Mouse (Mus musculus) v-Abl transformed pro-B cells (cell line): ENCODE results near the gene Nsd2.
"Not testable (repeated sequence)": the region's sequence is repeated elsewhere in the genome, so short reads cannot be mapped to it uniquely, and the experiment has no call there.

ENCODE experiments used
- in situ Hi-C, 2 experiments: fragments of 400-800 bp; cut with MboI; formaldehyde crosslinking; loops; one replicate each; pipeline ENCODE4 v1.15.1; 2025; ENCODE audit not compliant: unreplicated experiment in 2 of 2

The Nsd2 gene

DNA sequence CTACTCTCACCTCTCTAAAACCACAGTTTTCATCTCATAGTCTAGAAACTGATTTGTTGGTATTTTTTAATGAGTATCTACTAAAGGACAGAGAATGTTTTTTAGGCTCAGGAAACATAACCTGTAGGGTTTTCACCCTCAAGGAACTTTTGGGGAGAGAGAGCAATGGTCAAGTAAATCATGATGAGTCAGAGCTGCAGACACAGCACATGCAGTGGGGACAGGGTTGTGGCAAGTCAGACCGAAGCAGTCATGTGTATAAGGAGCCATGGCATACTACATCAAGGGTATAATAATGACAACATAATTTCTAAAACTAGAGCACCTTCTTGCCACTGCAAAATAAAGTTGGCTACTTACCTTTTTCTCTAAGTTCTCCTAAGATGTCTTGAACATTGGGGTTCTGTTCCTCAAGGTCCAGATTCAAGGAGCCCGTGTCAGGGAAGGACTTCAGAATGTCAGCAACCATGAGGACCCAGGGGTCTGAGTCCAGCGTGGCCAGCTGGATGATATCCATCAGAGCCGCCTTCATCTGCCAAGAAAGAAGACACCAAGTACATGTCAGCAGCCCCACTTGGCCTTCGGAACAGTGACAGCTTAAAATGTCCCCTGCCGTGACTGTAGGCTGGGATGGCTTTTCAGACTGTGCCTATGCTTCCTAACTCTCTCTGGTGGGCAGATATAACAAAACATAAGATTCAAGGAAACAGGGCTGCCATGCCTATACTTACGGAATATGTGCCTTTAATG is 101.1 kb downstream of the Nsd2 start:
- in situ Hi-C loops: no loop called here

DNA sequence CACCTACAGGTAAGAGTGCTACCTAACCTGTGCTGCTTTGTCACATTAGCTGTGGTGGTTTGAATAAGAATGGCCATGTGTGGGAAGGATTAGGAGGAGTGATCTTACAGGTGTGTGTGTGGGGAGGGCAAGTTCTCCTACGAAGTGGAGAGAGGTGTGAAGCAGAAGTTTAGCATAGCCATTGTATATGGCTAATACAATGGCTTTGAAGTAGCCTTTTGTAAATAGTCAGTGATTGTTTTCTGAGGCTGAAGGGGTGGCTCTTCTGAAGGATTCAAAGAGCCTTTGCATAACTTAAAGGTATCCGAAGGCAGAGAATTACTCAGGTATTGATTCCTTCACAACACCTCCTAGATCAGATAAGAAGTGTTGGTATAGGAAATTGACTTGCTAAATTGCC is 102.0 kb downstream of the Nsd2 start:
- in situ Hi-C loops: no loop called here

DNA sequence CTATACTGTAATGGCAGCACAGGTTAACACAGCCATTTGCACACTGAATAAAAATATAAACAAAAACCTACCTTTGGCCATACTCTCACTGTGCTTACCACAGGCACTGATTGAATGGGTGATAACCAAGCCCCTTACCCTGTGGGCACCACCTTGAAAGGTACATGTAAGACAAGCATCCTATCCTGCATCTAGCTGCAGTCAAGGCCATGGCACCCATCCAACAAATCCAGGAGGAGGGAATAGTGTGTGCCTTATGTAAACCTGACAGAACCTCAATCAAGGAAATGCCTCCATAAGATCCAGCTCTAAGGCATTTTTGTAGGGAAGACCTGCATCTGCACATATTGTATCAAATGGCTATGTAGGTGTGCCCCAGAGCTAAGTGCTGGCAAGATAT is 105.6 kb downstream of the Nsd2 start:
- in situ Hi-C loops: no loop called here

DNA sequence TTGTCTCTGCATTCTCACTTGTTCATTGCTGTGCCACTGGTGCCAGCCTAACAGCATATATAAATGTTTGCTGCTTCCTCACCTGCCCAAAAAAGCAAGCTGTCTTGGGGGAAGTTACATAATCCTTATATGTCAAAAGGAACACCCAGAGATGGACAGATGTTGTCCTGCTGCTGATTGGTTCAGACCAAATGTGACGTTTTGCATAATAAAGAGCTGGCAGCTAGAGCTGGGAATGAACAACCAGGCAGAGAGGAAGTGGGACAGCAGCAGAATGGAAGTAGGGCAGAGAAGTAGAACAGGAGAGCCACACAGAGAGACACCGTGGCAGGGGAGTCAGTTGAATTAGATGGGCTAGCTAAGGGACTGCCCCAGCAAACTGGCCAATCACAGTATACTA is 111.9 kb downstream of the Nsd2 start:
- in situ Hi-C loops: no loop called here

DNA sequence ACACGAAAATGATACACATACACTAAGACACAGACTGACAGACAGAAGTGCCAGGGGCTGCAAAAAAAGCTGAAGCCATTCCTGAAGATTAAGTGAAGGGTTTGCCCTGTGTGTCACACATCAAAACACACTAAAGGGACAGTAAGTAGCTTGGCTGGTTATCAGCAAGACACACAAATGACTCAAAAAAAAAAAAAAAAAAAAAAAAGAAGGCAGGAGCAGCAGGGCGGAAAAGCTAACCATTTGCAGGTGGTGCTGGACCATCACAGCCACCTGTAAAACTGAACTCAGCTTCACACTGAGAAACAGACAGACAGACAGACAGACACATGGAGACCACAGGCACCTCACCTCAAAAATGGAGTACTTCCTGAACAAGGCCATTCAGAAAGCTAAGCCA is 113.6 kb downstream of the Nsd2 start:
- in situ Hi-C loops: no loop called here

DNA sequence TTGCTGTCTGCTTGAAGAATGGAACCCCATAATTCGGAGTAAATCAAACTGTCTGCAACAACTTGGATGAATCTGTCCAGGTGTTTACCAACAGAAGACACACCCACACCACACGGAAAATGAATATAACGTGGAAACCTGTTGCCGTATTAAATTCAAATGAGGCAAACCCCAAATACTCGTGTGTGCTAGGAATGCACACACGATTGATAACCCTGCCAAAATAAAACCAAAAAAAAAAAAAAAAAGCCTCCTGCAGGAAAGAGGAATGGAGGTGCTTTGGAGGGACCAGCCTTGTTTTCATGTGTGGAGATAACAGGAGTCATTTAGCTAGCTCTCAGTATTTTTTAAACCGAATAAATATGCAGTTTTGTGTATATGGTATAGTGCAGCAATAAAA is 114.4 kb downstream of the Nsd2 start:
- in situ Hi-C loops: no loop called here

DNA sequence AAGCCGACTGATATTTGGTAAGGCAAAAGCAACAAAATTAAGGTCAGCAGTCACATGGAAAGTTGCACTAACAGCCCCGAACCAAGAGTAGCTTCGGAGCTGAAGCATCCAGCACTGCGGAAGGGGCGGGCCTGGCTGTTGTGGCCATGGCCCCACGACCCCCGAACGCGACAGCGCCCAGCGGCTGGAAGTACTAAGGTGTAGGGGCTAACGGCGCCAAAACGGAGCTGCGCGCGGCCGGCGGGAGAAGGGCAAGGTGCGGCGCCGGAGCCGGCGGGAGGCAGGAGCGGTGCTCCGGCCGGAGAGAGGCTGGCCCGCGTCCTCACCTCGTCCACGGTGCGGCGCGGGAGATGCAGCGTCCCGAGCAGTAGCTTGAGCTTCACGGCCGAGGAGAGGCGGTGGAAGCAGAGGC is 115.2 kb downstream of the Nsd2 start:
- in situ Hi-C loops: no loop called here

DNA sequence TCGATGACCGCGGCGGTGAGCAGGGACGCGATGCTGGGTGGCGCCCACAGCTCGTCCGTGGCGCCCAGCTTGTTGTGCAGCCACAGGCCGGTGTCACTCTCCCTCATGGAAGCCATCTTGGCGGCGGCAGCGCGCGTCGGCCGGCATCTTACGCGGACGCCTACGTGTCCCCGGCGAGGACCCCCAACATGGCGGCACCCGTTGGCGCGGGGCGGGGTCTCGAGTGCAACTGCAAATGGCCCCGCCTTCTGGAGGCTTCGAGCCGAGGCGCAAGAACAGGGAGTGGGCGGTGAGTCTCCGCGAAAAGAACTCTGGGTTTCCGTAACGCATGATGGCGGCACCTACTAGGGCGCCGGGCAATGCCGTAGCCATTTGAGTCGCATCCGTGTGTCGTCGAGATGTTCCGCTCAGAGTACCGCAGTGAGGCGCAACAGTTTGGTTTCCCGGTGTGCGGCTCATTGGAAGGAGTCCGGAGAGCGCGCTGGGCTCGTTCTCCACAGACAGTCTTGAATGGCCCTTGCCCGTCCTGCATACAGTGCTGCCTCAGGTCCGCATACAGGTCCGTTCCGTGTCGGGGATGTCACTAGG is 115.7 kb downstream of the Nsd2 start, which contains the start of gene Nelfa:
Gene Nelfa (minus strand): TSS at position 294 of the 588 bp plus-strand sequence.
- in situ Hi-C loops: no loop called here

DNA sequence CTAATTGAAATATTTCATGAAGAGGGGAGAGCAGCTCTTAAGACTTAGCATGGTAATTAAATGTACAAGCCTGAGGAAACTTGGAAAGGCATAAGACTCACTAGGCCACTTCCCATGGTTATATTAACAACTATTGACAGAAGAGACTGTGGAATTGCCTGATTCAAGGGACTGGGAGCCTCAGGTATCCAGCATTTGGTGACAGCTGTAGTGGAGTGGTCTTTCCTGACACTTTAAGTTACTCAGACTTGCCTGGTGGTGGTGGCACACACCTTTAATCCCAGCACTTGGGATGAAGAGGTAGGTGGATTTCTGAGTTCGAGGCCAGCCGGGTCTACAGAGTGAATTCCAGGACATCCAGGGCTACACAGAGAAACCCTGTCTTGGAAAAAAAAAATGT is 116.7 kb downstream of the Nsd2 start:
- in situ Hi-C loops: no loop called here

DNA sequence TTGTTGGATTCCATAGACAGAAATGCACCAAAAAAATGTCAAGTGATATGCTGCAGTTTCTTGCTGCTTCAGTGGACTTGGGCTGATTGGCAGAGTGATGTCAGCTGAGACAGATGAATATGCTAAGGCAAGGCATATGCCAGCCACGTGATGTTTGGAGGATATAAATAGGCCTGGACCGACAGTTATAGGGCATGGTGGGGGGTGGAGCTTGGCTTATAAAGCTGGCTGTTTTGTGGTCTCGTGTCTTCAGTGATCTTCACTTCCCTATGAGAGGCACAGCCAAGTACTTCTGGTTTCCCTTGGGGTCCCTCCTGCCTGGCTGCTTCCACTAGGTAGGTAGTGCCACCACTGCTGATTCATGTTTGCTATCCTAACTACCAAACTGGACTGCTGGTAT is 117.9 kb downstream of the Nsd2 start:
- in situ Hi-C loops: no loop called here

DNA sequence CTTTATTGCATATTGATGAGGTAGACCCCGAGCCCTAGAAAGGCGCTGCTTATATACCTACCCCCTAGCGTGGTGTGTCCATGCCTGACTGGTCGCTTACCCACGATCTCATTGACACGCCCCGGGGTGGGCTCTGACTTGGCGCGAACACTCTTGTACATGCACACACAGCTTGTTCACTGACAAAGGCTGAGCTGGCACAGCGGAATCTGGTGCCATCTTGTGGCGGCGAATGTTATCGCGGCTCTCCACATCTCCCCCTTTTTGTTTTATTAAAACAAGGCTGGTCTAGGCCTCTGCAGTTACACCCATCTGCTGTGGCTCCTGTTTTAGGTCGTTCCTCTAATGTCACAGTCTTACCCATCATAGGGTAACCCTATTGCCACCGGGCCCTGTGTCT is 126.5 kb downstream of the Nsd2 start:
- in situ Hi-C loops: not testable (repeated sequence)
